Mouse (Mus musculus) kidney, embryonic 15.5 days (tissue): ENCODE data around the gene Fcrlb. TPM values are rescaled to one million over a fixed set of nuclear protein-coding genes. Genes with fewer than 3 reads are reported as not detected.

Source experiments
- ATAC-seq: fragments of 200-750 bp; cut with Nextera tagmentation; replicated peaks from 2 replicates; pipeline ENCODE4 v1.8.0; 2017; ENCODE audit warnings: moderate TSS enrichment; ENCODE audit not compliant: low FRiP score
- H3K27ac ChIP-seq: fragments of 300-500 bp; sonication (generic); 2 replicates; pipeline ENCODE4 v1.5.1; 2015; ENCODE audit warnings: mild to moderate bottlenecking, inconsistent platforms
- H3K27me3 ChIP-seq: fragments of 300-500 bp; sonication (generic); 2 replicates; pipeline ENCODE4 v1.6.1; 2015; ENCODE audit warnings: inconsistent platforms
- H3K36me3 ChIP-seq: fragments of 300-500 bp; sonication (generic); 2 replicates; pipeline ENCODE4 v1.6.1; 2015; ENCODE audit warnings: inconsistent platforms
- H3K4me1 ChIP-seq: fragments of 300-500 bp; sonication (generic); 2 replicates; pipeline ENCODE4 v1.6.1; 2015; ENCODE audit warnings: inconsistent platforms
- H3K4me2 ChIP-seq: fragments of 300-500 bp; sonication (generic); 2 replicates; pipeline ENCODE4 v1.6.1; 2015; ENCODE audit warnings: moderate library complexity, mild to moderate bottlenecking, inconsistent platforms
- H3K4me3 ChIP-seq: fragments of 300-500 bp; sonication (generic); replicated peaks from 2 replicates; pipeline ENCODE4 v1.5.1; 2015; ENCODE audit warnings: mild to moderate bottlenecking, inconsistent platforms
- H3K9ac ChIP-seq: fragments of 300-500 bp; sonication (generic); 2 replicates; pipeline ENCODE4 v1.6.1; 2015; ENCODE audit warnings: mild to moderate bottlenecking, inconsistent platforms
- H3K9me3 ChIP-seq: fragments of 300-500 bp; sonication (generic); replicated peaks from 2 replicates; pipeline ENCODE4 v1.6.1; 2016; ENCODE audit warnings: inconsistent platforms
- WGBS: fragments of 180-500 bp; shearing (Covaris S2); methylation state at CpG from one replicate; pipeline ENCODE4 v1.1.7; 2015; ENCODE audit warnings: mixed read lengths; 5-methylcytosine and 5-hydroxymethylcytosine counted together
- polyA plus RNA-seq: library from polyadenylated mRNA; unstranded; fragments of >200 nt; fragmentation: Nextera tagmentation; extraction: Ambion mirVana; gene quantifications from 2 replicates; pipeline ENCODE4 v1.2.1, GENCODE M21; 2015

The Fcrlb gene
- polyA plus RNA-seq, 1 experiment from 2014 or later = not detected

- H3K4me2 ChIP-seq = peak within 1 kb of the TSS; percentile 62
- ATAC-seq = peak; percentile 94
- peak within 1 kb of the TSS; percentile 86 for H3K4me3 ChIP-seq
- H3K27me3 ChIP-seq = no peaks in the 10 kb centered on the region
- peak within 1 kb of the TSS; percentile 81 for H3K9ac ChIP-seq
- no peaks in the 10 kb centered on the region for H3K9me3 ChIP-seq
- peak within 1 kb of the TSS; percentile 91 for H3K27ac ChIP-seq
- peaks cover 19% of the 10 kb centered on the region for H3K4me1 ChIP-seq
- WGBS = under 1% methylated on average over 46 of the region's 46 CpGs
- peaks cover 16% of the 10 kb centered on the region for H3K36me3 ChIP-seq
Observed at GRCm38 (mm10) chr1:170884978-170885561, 27.7 kb downstream of the Fcrlb start, which contains the start of the genes Gm26620 and Dusp12. TSS of gene Gm26620 (plus strand) at chr1:170885065. TSS of gene Dusp12 (minus strand) at chr1:170885540.

DNA sequence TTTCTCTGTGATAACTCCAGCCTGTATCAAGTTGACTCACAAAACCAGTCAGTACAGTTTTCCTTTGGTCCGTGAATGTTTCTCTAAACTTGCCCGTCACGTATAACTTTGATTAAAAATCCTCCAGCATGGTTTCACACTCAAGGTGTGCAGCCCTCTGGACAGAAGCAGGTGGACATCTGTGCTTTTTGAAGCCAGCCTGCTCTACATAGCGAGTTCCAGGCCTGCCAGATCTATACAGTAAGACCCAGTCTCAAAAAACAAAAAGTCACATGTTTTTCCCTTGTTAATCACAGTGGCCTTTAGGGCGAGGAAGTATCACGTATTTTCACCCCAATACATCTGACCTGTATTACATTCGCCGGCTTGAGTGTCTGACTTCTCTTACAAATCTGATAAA is 28.4 kb downstream of the Fcrlb start:
- peak overlapping the region; percentile 62 for H3K4me2 ChIP-seq
- peak overlapping the region; percentile 91 for H3K27ac ChIP-seq
- 16% methylated on average over 8 of the region's 8 CpGs for WGBS

GRCm38 (mm10) chr1:170882915-170883485 is 29.7 kb downstream of the Fcrlb start:
- Histone ChIP-seq H3K27me3 (no peaks in the 10 kb centered on the region), H3K27ac (0 out of 2 replicates have a peak overlapping the region, but pooled peaks have one; percentile 6), H3K4me1 (peaks cover 19% of the 10 kb centered on the region), H3K4me3 (no peak overlapping the region), H3K9me3 (no peaks in the 10 kb centered on the region), H3K4me2 (no peak overlapping the region), H3K36me3 (peaks cover 31% of the 10 kb centered on the region), H3K9ac (no peak overlapping the region)
- 69% methylated on average over 5 of the region's 5 CpGs for WGBS
- no peak for ATAC-seq

More for the DNA sequence above, 28.4 kb downstream of the Fcrlb start:
- Histone ChIP-seq H3K4me1 (peaks cover 19% of the 10 kb centered on the region), H3K4me3 (peak overlapping the region; percentile 86), H3K9me3 (no peaks in the 10 kb centered on the region), H3K9ac (peak overlapping the region; percentile 81), H3K27me3 (no peaks in the 10 kb centered on the region), H3K36me3 (peaks cover 22% of the 10 kb centered on the region)
- ATAC-seq = peak; percentile 23

GRCm38 (mm10) chr1:170876906-170877305 is 35.8 kb downstream of the Fcrlb start:
- ATAC-seq = no peak
- Histone ChIP-seq H3K4me3 (no peak overlapping the region), H3K9ac (no peak overlapping the region), H3K9me3 (no peaks in the 10 kb centered on the region), H3K4me2 (no peak overlapping the region), H3K4me1 (no peaks in the 10 kb centered on the region), H3K27me3 (no peaks in the 10 kb centered on the region), H3K27ac (no peak overlapping the region), H3K36me3 (peaks cover 77% of the 10 kb centered on the region)
- 94% methylated on average over 5 of the region's 5 CpGs for WGBS

- Histone ChIP-seq H3K27ac (no peak overlapping the region), H3K4me3 (no peak overlapping the region), H3K36me3 (peaks cover 76% of the 10 kb centered on the region), H3K9ac (no peak overlapping the region), H3K27me3 (no peaks in the 10 kb centered on the region), H3K4me2 (no peak overlapping the region), H3K9me3 (no peaks in the 10 kb centered on the region), H3K4me1 (no peaks in the 10 kb centered on the region)
- ATAC-seq = no peak
- 63% methylated on average over 3 of the region's 3 CpGs for WGBS
Observed at GRCm38 (mm10) chr1:170875676-170876075, 37.1 kb downstream of the Fcrlb start.

DNA sequence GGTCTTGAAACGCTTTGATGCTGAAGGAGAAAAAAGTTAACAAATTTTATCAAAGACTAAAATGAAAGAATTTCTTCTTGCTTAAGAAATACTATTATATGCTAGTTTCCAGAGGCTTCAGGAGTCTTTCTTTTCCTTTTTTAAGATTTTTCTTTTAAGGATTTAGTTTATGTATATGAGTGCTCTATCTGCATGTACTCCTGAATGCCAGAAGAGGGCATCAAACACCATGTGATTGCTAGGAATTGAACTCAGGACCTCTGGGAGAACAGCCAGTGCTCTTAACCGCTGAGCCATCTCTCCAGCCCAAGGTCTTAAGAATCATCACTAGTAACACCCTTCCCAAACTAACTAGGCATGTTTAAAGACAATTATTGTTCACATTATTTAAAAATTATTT is 40.8 kb downstream of the Fcrlb start:
- no peak overlapping the region for H3K4me2 ChIP-seq
- H3K9me3 ChIP-seq = no peaks in the 10 kb centered on the region
- H3K27me3 ChIP-seq = no peaks in the 10 kb centered on the region
- H3K9ac ChIP-seq = no peak overlapping the region
- peaks cover 45% of the 10 kb centered on the region for H3K36me3 ChIP-seq
- H3K27ac ChIP-seq = no peak overlapping the region
- 91% methylated on average over 2 of the region's 2 CpGs for WGBS
- peaks cover 2% of the 10 kb centered on the region for H3K4me1 ChIP-seq
- ATAC-seq = no peak
- no peak overlapping the region for H3K4me3 ChIP-seq

- Histone ChIP-seq H3K9ac (no peak overlapping the region), H3K4me2 (no peak overlapping the region), H3K27ac (no peak overlapping the region), H3K27me3 (no peaks in the 10 kb centered on the region), H3K4me1 (peaks cover 7% of the 10 kb centered on the region), H3K9me3 (no peaks in the 10 kb centered on the region), H3K4me3 (no peak overlapping the region), H3K36me3 (peaks cover 40% of the 10 kb centered on the region)
- no peak for ATAC-seq
- WGBS = 89% methylated on average over 6 of the region's 6 CpGs
Observed at GRCm38 (mm10) chr1:170871402-170871801, 41.3 kb downstream of the Fcrlb start.

DNA sequence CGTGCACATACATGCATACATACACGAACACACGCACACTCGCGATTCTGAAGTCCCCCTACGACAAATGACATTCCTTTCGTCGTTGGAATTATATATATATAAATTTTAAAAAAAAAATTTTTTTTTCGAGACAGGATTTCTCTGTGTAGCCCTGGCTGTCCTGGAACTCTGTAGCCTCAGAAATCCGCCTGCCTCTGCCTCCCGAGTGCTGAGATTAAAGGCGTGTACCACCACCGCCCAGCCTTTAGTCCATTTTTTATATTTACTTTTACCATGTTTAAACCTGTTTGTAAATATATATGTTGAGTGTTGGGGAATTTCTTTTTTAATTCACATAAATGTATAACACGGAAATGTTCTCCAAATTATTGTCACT is 43.8 kb downstream of the Fcrlb start:
- H3K27ac ChIP-seq = no peak overlapping the region
- H3K4me2 ChIP-seq = peak overlapping the region; percentile 62
- H3K27me3 ChIP-seq = no peaks in the 10 kb centered on the region
- no peak for ATAC-seq
- H3K9ac ChIP-seq = peak overlapping the region; percentile 68
- H3K4me1 ChIP-seq = peaks cover 7% of the 10 kb centered on the region
- 16% methylated on average over 14 of the region's 14 CpGs for WGBS
- peak overlapping the region; percentile 85 for H3K4me3 ChIP-seq
- peaks cover 18% of the 10 kb centered on the region for H3K36me3 ChIP-seq
- H3K9me3 ChIP-seq = no peaks in the 10 kb centered on the region

DNA sequence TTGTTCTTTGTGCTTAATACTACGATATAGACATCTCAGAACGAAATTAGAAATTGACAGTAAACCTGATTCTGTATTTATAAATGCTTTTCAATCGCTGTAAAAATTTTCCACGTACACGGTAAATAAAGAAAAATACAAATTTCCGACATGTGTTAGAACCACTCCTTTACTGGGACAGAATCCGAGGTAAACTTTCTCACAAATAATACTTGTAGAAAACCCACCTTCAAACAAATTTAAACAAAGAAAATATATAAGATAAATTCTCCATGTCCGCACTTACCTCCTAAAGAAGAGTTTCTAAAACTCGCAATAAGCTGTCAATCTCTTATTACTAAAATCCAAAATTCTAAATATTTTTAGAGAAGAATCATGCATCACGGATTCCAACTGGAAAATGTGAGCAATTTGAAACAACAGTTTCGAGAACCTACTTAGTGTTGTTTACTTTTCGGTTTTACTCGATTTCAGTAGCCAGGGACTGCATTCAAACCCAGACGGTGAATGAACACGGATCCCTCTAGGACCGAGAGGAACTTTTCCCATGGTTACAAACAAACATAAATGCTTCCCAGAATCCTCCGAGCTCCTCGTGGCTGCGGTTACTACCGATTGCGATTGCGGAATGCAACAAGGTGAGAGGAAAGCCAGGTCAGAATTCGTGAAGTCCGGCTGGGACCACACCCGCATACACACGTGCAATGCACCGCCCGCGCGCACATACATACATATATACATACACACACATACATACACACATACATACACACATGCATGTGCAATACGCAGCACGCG is 44.4 kb downstream of the Fcrlb start:
- Histone ChIP-seq H3K4me2 (peak overlapping the region; percentile 62), H3K27ac (peak overlapping the region; percentile 77; the same call in 1 of the 2 replicates), H3K9me3 (no peaks in the 10 kb centered on the region), H3K4me1 (peaks cover 7% of the 10 kb centered on the region), H3K36me3 (peaks cover 14% of the 10 kb centered on the region), H3K4me3 (peak overlapping the region; percentile 85), H3K9ac (peak overlapping the region; percentile 68), H3K27me3 (no peaks in the 10 kb centered on the region)
- WGBS = under 1% methylated on average over 33 of the region's 33 CpGs
- ATAC-seq = peak; percentile 77

DNA sequence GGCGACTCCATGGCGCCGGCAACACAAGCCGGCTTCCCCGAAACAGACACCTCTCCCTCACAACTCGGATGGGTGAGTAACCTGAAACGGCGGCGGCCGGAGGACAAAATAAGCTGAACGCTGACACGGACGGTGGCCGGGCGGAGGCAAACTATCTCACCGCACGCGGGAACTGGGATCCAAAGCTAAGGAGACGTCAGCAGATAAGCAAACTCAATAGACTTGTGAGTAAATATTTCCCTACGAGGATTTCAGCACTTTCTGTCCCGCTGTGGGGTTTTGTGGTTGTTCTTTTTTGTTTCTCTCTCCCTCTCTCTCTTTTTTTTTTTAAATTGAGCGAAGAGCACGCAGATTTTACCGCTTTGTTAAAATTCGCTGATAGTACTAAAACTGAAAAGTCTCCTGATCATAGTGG is 45.0 kb downstream of the Fcrlb start, which contains the start of gene Atf6:
Gene Atf6 (minus strand): TSS at position 81 of the 415 bp plus-strand sequence.
- Histone ChIP-seq H3K4me1 (peaks cover 10% of the 10 kb centered on the region), H3K27me3 (no peaks in the 10 kb centered on the region), H3K4me3 (peak within 1 kb of the TSS; percentile 85), H3K27ac (peak within 1 kb of the TSS; percentile 77), H3K9ac (peak within 1 kb of the TSS; percentile 68), H3K36me3 (peaks cover 11% of the 10 kb centered on the region; the same call in 1 of the 2 replicates), H3K4me2 (peak within 1 kb of the TSS; percentile 62), H3K9me3 (no peaks in the 10 kb centered on the region)
- ATAC-seq = peak; percentile 84
- WGBS = under 1% methylated on average over 25 of the region's 25 CpGs

GRCm38 (mm10) chr1:170866992-170867690 is 45.6 kb downstream of the Fcrlb start:
- H3K4me1 ChIP-seq = peaks cover 14% of the 10 kb centered on the region
- peaks cover 9% of the 10 kb centered on the region; the same call in 1 of the 2 replicates for H3K36me3 ChIP-seq
- no peaks in the 10 kb centered on the region for H3K9me3 ChIP-seq
- peak; percentile 61 for ATAC-seq
- H3K9ac ChIP-seq = peak overlapping the region; percentile 68
- H3K27ac ChIP-seq = peak overlapping the region; percentile 77
- 2% methylated on average over 30 of the region's 30 CpGs for WGBS
- peak overlapping the region; percentile 62 for H3K4me2 ChIP-seq
- no peaks in the 10 kb centered on the region for H3K27me3 ChIP-seq
- H3K4me3 ChIP-seq = peak overlapping the region; percentile 85
